ENCODE assay signal across 9 mouse cellular contexts in genomic region chr2:95674347-95674746, GRCm38 (mm10).
DNase-seq lines count a peak whose midpoint lies in the region; ATAC-seq lines count a peak whose summit lies in the region.
"Had no signal": no experiment of that assay in that cellular context is flagged by ENCODE, and none has a peak within 500 bp of the region (broad histone marks: within the 10 kb centered on the region; RNA-seq: fewer than 3 reads in every experiment).

No protein-coding gene starts in this region.

- ATAC-seq in kidney, embryonic 14.5 days (ENCODE audit: low FRiP score, low TSS enrichment) = no peak

- no peaks in the 10 kb centered on the region for H3K4me1 ChIP-seq in kidney, embryonic 14.5 days (ENCODE audit: control insufficient read depth, insufficient read depth, low read length)
- H3K4me1 ChIP-seq: embryonic facial prominence, embryonic 13.5 days had no signal

- H3K27ac ChIP-seq in kidney, embryonic 14.5 days (ENCODE audit: low read depth, low read length) = no peak overlapping the region
- H3K27ac ChIP-seq: embryonic facial prominence, embryonic 13.5 days had no signal

- peak; percentile 12 to 14 for DNase-seq in cerebellum, postnatal 10 days
- no peak for DNase-seq in cerebellum, postnatal 36 days
- DNase-seq in kidney, postnatal 4 days = peak; percentile 18 to 27
- peak; percentile 32 for DNase-seq in 3T3-L1 (ENCODE audit: low read depth, low spot score)
- DNase-seq in c-Kit-positive CD71-negative TER-119-negative erythroid progenitor cells, embryonic 14.5 days (ENCODE audit: low read depth) = peak; percentile 0
- DNase-seq in spleen, postnatal 14 days (ENCODE audit: low spot score in 2 of 2) = no peak
- DNase-seq in ovary, postnatal 36 days (ENCODE audit: low spot score) = no peak

- no peak overlapping the region for H3K9ac ChIP-seq in kidney, embryonic 14.5 days (ENCODE audit: low read depth, low read length)
- H3K9ac ChIP-seq: embryonic facial prominence, embryonic 13.5 days had no signal

- H3K36me3 ChIP-seq in kidney, embryonic 14.5 days (ENCODE audit: control insufficient read depth, insufficient read depth, low read length) = no peaks in the 10 kb centered on the region
- H3K36me3 ChIP-seq: embryonic facial prominence, embryonic 13.5 days had no signal

- no peaks in the 10 kb centered on the region for H3K9me3 ChIP-seq in kidney, embryonic 14.5 days (ENCODE audit: control insufficient read depth, low read length)
- H3K9me3 ChIP-seq: embryonic facial prominence, embryonic 13.5 days had no signal

- no peak overlapping the region for H3K4me2 ChIP-seq in kidney, embryonic 14.5 days (replicated peaks; ENCODE audit: low read depth, low read length)
- H3K4me2 ChIP-seq: embryonic facial prominence, embryonic 13.5 days had no signal

- no peaks in the 10 kb centered on the region for H3K27me3 ChIP-seq in kidney, embryonic 14.5 days (ENCODE audit: control insufficient read depth, insufficient read depth, low read length)
- H3K27me3 ChIP-seq: embryonic facial prominence, embryonic 13.5 days had no signal

- 87% methylated on average over 6 of the region's 6 CpGs for whole genome bisulfite sequencing in kidney, embryonic 14.5 days

- H3K4me3 ChIP-seq in kidney, embryonic 14.5 days (ENCODE audit: low read length) = no peak overlapping the region
- H3K4me3 ChIP-seq: embryonic facial prominence, embryonic 13.5 days had no signal

Comparison
In these comparisons a context has a peak if more than half of its experiments do, and no peak if none do; other contexts are left out.
1. DNase-seq: peak in cerebellum, postnatal 10 days (2 of 2), kidney, postnatal 4 days (2 of 2), 3T3-L1 (single experiment) and c-Kit-positive CD71-negative TER-119-negative erythroid progenitor cells, embryonic 14.5 days (single experiment); none in cerebellum, postnatal 36 days (0 of 2), spleen, postnatal 14 days (0 of 2) and ovary, postnatal 36 days (single experiment).